Mouse (Mus musculus) hindbrain, embryonic 15.5 days (tissue): ENCODE measurements around the gene Trmt10c. TPM values are rescaled to one million over a fixed set of nuclear protein-coding genes. Genes with fewer than 3 reads are reported as not detected.
"Not testable (repeated sequence)": the region's sequence is repeated elsewhere in the genome, so short reads cannot be mapped to it uniquely, and the experiment has no call there.

Experiments
- ATAC-seq: fragments of 200-750 bp; cut with Nextera tagmentation; 2 replicates; pipeline ENCODE4 v1.8.0; 2017; ENCODE audit warnings: low read depth, moderate number of reproducible peaks, moderate TSS enrichment; ENCODE audit not compliant: low FRiP score
- H3K27ac ChIP-seq: fragments of 300-500 bp; sonication (generic); replicated peaks from 2 replicates; pipeline ENCODE4 v1.5.1; 2015; ENCODE audit warnings: mild to moderate bottlenecking, inconsistent platforms
- H3K27me3 ChIP-seq: fragments of 300-500 bp; sonication (generic); 2 replicates; pipeline ENCODE4 v1.6.1; 2015; ENCODE audit warnings: control low read depth, inconsistent platforms
- H3K36me3 ChIP-seq: fragments of 300-500 bp; sonication (generic); 2 replicates; pipeline ENCODE4 v1.6.1; 2015; ENCODE audit warnings: control low read depth, inconsistent platforms
- H3K4me1 ChIP-seq: fragments of 300-500 bp; sonication (generic); replicated peaks from 2 replicates; pipeline ENCODE4 v1.6.1; 2015; ENCODE audit warnings: control low read depth, inconsistent platforms
- H3K4me2 ChIP-seq: fragments of 300-500 bp; sonication (generic); 2 replicates; pipeline ENCODE4 v1.6.1; 2015; ENCODE audit warnings: moderate library complexity, mild to moderate bottlenecking, inconsistent platforms
- H3K4me3 ChIP-seq: fragments of 300-500 bp; sonication (generic); 2 replicates; pipeline ENCODE4 v1.5.1; 2015; ENCODE audit warnings: mild to moderate bottlenecking, inconsistent platforms
- H3K9ac ChIP-seq: fragments of 300-500 bp; sonication (generic); 2 replicates; pipeline ENCODE4 v1.6.1; 2015; ENCODE audit warnings: inconsistent platforms
- H3K9me3 ChIP-seq: fragments of 300-500 bp; sonication (generic); 2 replicates; pipeline ENCODE4 v1.6.1; 2016; ENCODE audit warnings: control low read depth, inconsistent platforms
- WGBS: fragments of 180-500 bp; shearing (Covaris S2); methylation state at CpG from one replicate; pipeline ENCODE4 v1.1.7; 2015; 5-methylcytosine and 5-hydroxymethylcytosine counted together
- polyA plus RNA-seq: library from polyadenylated mRNA; unstranded; fragments of >200 nt; fragmentation: Nextera tagmentation; extraction: Ambion mirVana; gene quantifications from 2 replicates; pipeline ENCODE4 v1.2.1, GENCODE M21; 2015

Trmt10c gene
- polyA plus RNA-seq, 1 experiment from 2014 or later: 18.0 TPM

DNA sequence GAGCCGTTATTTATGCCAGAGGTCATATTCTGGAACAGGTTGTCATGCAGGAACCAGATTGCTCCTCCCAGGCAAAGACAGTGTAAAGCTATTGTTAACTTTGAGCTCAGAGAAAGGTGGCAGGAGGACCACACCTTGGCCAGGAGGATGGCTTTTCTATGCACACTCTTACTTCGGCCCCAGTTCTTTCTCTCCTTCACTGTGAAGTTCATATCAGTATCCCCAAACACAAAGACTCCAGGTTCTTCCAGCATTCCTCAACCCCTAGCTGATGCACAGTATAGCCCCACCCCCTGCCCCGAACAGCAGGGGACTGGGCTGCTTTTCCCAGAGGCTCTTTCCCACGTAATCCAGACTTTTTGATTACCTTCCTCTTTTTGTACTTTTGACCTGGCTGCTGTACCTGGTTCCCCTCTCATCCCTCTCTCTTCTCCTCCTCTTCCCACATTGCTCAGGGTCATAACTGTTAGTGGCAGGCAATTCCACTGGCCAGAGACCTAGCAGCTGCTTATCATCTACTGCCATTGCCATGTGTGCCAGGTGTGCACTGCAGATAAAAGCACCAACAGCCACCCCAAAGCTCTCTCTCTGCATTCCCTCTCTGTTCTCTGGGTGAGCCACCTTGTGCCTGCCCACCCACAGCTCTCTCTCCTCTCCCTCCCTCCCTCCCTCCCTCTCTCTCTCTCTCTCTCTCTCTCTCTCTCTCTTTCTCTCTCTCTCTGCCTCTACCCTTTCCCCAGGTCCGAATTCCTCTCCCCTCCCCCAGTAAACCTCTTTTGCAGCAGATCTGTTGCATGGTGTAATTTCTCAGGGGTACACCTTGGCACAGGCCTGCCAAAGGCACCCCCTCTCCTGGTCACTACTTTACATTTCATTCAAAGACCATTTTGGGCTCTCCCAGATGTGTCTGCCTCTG is 34.0 kb upstream of the Trmt10c start:
- ATAC-seq: no peak
- H3K4me1 ChIP-seq: peaks cover 8% of the 10 kb centered on the region
- H3K9ac ChIP-seq: no peak overlapping the region
- H3K36me3 ChIP-seq: no peaks in the 10 kb centered on the region
- no peaks in the 10 kb centered on the region for H3K9me3 ChIP-seq
- no peak overlapping the region for H3K27ac ChIP-seq
- H3K4me3 ChIP-seq: no peak overlapping the region
- H3K4me2 ChIP-seq: no peak overlapping the region
- no peaks in the 10 kb centered on the region for H3K27me3 ChIP-seq
- WGBS: 45% methylated on average over 5 of the region's 5 CpGs

GRCm38 (mm10) chr16:56068523-56069070 is 31.0 kb upstream of the Trmt10c start:
- Histone ChIP-seq H3K27ac (no peak overlapping the region), H3K4me2 (no peak overlapping the region), H3K4me1 (no peaks in the 10 kb centered on the region), H3K36me3 (no peaks in the 10 kb centered on the region), H3K9me3 (no peaks in the 10 kb centered on the region), H3K27me3 (no peaks in the 10 kb centered on the region), H3K4me3 (no peak overlapping the region), H3K9ac (no peak overlapping the region)
- WGBS: 91% methylated on average over 6 of the region's 6 CpGs
- no peak for ATAC-seq

- 47% methylated on average over 8 of the region's 8 CpGs for WGBS
- no peak overlapping the region for H3K9ac ChIP-seq
- no peak for ATAC-seq
- no peaks in the 10 kb centered on the region for H3K4me1 ChIP-seq
- H3K27ac ChIP-seq: no peak overlapping the region
- H3K9me3 ChIP-seq: no peaks in the 10 kb centered on the region
- no peak overlapping the region for H3K4me3 ChIP-seq
- H3K4me2 ChIP-seq: no peak overlapping the region
- H3K36me3 ChIP-seq: no peaks in the 10 kb centered on the region
- no peaks in the 10 kb centered on the region for H3K27me3 ChIP-seq
Measured at GRCm38 (mm10) chr16:56066113-56066512, 28.5 kb upstream of the Trmt10c start.

DNA sequence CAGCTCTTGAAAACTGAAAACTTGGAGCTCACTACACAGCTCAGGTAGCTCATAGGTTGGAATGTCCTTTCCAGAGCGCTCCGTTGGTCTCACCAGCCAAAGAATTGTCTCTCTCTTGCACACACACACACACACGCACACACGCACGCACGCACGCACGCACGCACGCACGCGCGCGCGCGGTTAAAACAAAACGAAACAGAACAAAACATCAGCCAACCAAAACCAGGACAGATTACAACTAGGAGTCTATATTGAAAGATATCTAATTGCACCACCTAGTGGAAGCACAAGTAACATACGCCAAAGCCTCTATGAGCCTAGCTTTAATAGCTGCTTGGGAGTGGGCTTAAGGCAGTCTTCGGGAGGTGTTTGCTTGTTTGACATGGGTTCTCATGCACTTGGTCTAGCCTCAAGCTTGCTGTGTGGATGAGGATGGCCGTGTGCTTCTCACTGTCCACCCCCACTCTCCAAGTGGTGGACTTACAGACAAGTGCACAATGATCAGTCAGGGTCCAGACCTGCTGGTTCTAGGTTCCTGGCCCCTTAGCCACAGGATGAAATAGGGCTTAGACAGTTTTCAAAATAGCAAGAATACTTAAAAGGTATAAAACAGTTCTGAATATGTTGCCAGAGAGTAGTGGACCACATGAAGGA is 26.8 kb upstream of the Trmt10c start:
- WGBS: 6% methylated on average over 20 of the region's 20 CpGs
- ATAC-seq: peak; percentile 95
- Histone ChIP-seq H3K4me2 (peak overlapping the region; percentile 64), H3K4me1 (no peaks in the 10 kb centered on the region), H3K9ac (peak overlapping the region; percentile 43; the same call in 1 of the 2 replicates), H3K36me3 (no peaks in the 10 kb centered on the region), H3K4me3 (peak overlapping the region; percentile 36), H3K27ac (peak overlapping the region; percentile 75), H3K27me3 (no peaks in the 10 kb centered on the region), H3K9me3 (no peaks in the 10 kb centered on the region)

DNA sequence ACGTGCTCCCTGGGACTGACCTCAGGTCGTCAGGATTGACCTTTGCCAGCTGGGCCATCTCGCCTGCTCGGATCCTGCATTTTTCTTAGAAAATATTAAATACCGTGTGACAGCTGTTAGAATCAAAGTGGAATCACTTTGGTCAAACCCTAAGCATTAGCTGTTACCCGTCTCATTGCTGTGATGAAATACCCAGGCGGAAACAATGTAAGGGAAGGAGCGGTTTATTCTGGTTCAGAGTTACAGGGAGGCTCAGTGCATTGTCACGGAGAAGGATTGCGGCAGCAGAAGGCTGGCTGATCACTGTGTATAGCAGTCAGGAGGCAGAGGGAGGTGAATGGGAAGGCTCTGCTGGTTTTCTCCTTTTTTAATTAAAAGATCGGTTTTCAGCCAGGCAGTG is 25.4 kb upstream of the Trmt10c start:
- Histone ChIP-seq H3K9ac (no peak overlapping the region), H3K36me3 (no peaks in the 10 kb centered on the region), H3K9me3 (no peaks in the 10 kb centered on the region), H3K4me2 (no peak overlapping the region), H3K27me3 (no peaks in the 10 kb centered on the region), H3K4me1 (no peaks in the 10 kb centered on the region), H3K27ac (no peak overlapping the region), H3K4me3 (no peak overlapping the region)
- no peak for ATAC-seq
- WGBS: 48% methylated on average over 11 of the region's 11 CpGs

GRCm38 (mm10) chr16:56061995-56062594 is 24.5 kb upstream of the Trmt10c start:
- no peak for ATAC-seq
- Histone ChIP-seq H3K9me3 (no peaks in the 10 kb centered on the region), H3K27me3 (no peaks in the 10 kb centered on the region), H3K27ac (no peak overlapping the region), H3K4me3 (no peak overlapping the region), H3K36me3 (no peaks in the 10 kb centered on the region), H3K4me2 (no peak overlapping the region), H3K4me1 (no peaks in the 10 kb centered on the region), H3K9ac (no peak overlapping the region)
- WGBS: 82% methylated on average over 7 of the region's 7 CpGs

GRCm38 (mm10) chr16:56058151-56058550 is 20.5 kb upstream of the Trmt10c start:
- no peak overlapping the region for H3K4me3 ChIP-seq
- H3K27me3 ChIP-seq: no peaks in the 10 kb centered on the region
- 67% methylated on average over 10 of the region's 10 CpGs for WGBS
- no peak for ATAC-seq
- H3K9ac ChIP-seq: no peak overlapping the region
- no peak overlapping the region for H3K4me2 ChIP-seq
- no peaks in the 10 kb centered on the region for H3K4me1 ChIP-seq
- H3K36me3 ChIP-seq: no peaks in the 10 kb centered on the region
- no peaks in the 10 kb centered on the region for H3K9me3 ChIP-seq
- H3K27ac ChIP-seq: no peak overlapping the region

DNA sequence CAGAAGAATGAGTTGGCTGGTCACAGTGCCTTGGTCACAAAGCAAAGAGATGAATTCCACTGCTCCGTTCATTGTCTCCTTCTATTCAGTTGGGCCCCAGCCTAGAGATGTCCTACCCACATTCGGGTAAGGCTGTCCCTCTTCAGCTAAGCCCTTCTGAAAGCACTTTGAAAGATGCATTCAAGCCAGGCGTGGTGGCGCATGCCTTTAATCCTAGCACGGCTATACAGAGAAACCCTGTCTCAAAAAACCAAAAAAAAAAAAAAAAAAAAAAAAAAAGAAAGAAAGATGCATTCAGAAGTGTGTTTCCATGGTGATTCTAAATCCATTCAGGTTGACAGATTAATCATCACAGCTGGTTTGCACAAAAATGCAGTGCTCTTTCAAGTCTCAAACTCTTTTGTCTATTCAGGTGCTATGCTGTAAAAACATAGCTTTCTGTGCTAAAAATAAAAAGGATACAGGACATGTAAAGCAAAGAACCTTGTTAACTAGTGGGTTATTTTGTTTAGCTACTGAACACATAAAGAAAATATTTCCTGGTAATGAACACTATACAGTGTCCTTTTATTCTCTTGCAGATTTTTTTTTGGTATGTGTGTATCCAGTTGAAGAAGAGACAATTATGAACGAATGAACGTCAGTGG is 19.4 kb upstream of the Trmt10c start:
- ATAC-seq: peak; percentile 51; the same call in 1 of the 2 replicates
- 0 out of 2 replicates have a peak overlapping the region, but pooled peaks have one; percentile 45 for H3K27ac ChIP-seq
- no peak overlapping the region for H3K4me3 ChIP-seq
- H3K9ac ChIP-seq: no peak overlapping the region
- H3K36me3 ChIP-seq: no peaks in the 10 kb centered on the region
- 18% methylated on average over 7 of the region's 7 CpGs for WGBS
- H3K27me3 ChIP-seq: no peaks in the 10 kb centered on the region
- no peaks in the 10 kb centered on the region for H3K4me1 ChIP-seq
- H3K9me3 ChIP-seq: no peaks in the 10 kb centered on the region
- H3K4me2 ChIP-seq: no peak overlapping the region

DNA sequence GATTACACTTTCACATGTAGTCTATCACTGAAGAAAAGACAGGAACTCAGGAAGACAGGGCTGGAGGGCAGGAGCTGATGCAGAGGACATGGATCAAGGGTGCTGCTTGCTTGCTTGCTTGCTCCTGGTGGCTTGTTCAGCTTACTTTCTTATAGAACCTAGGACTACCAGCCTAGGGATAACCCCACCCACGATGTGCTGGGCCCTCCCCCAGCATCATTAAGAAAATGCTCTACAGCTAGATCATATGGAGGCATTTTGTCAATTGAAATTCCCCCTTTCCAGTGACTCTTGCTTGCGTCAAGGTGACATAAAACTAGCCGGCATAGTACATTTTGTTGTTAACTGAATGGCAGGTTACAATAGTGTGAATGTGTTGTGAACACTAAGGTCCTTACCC is 18.3 kb upstream of the Trmt10c start:
- no peak overlapping the region for H3K27ac ChIP-seq
- H3K9ac ChIP-seq: no peak overlapping the region
- WGBS: 87% methylated on average over 3 of the region's 3 CpGs
- ATAC-seq: no peak
- no peaks in the 10 kb centered on the region for H3K9me3 ChIP-seq
- H3K27me3 ChIP-seq: no peaks in the 10 kb centered on the region
- no peaks in the 10 kb centered on the region for H3K4me1 ChIP-seq
- no peaks in the 10 kb centered on the region for H3K36me3 ChIP-seq
- no peak overlapping the region for H3K4me2 ChIP-seq
- H3K4me3 ChIP-seq: no peak overlapping the region

- not testable (repeated sequence) for H3K4me3 ChIP-seq, H3K9ac ChIP-seq, ATAC-seq, H3K36me3 ChIP-seq, H3K4me1 ChIP-seq, H3K27ac ChIP-seq, H3K9me3 ChIP-seq, H3K4me2 ChIP-seq, H3K27me3 ChIP-seq
- WGBS: no CpG with 5 or more reads among the region's 4 CpGs
Measured at GRCm38 (mm10) chr16:56048038-56048437, 10.4 kb upstream of the Trmt10c start, which contains the start of gene Senp7. Senp7 (plus strand) TSS chr16:56048338.

DNA sequence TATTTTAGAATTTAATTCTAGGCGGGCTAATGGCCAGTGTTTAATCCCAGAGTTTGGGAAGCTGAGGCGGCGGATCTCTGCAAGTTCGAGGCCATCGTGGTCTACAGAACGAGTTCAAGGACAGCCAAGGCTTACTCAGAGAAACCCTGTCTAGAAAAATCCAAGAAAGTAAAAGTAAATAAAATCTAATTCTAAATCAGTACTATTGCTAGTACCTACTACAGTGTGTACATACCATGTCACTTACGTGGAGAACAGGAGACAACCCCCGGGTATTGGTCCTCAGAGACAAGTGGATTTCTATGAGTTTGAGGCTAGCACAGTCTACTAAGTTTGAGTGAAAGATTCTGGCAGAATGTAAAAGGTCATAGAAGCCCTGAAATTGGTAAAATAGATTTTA is 471 bp upstream of the Trmt10c start:
- Histone ChIP-seq H3K9ac (peak overlapping the region; percentile 76), H3K36me3 (peaks cover 14% of the 10 kb centered on the region), H3K4me2 (peak overlapping the region; percentile 66), H3K9me3 (no peaks in the 10 kb centered on the region), H3K27me3 (no peaks in the 10 kb centered on the region), H3K4me1 (peaks cover 17% of the 10 kb centered on the region), H3K4me3 (peak overlapping the region; percentile 69), H3K27ac (peak overlapping the region; percentile 86)
- peak; percentile 37; the same call in 1 of the 2 replicates for ATAC-seq
- WGBS: 37% methylated on average over 8 of the region's 8 CpGs
